Mouse (Mus musculus) frontal cortex, postnatal 25 days (tissue): ENCODE data around the gene Bcl7b.

Experiments used
- DNase-seq, 2 experiments: peaks; one replicate each; pipeline ENCODE4 v3.0.0; 2022; ENCODE audit warnings: low spot score in 2 of 2

The Bcl7b gene

GRCm38 (mm10) chr5:135169479-135169878 is 1.4 kb downstream of the Bcl7b start:
- DNase-seq: no peak

- DNase-seq: no peak
These were observed 3.7 kb downstream of the Bcl7b start for GRCm38 (mm10) chr5:135171688-135172220.

GRCm38 (mm10) chr5:135172986-135173385 is 4.9 kb downstream of the Bcl7b start:
- no peak for DNase-seq

- no peak for DNase-seq
These were observed 7.0 kb downstream of the Bcl7b start for GRCm38 (mm10) chr5:135175086-135175485.

GRCm38 (mm10) chr5:135178523-135178922 is 10.4 kb downstream of the Bcl7b start:
- no peak for DNase-seq

GRCm38 (mm10) chr5:135178996-135179395 is 10.9 kb downstream of the Bcl7b start:
- no peak for DNase-seq

- DNase-seq: no peak
These were observed 11.5 kb downstream of the Bcl7b start for GRCm38 (mm10) chr5:135179616-135180015.

- DNase-seq: no peak
These were observed 12.7 kb downstream of the Bcl7b start for GRCm38 (mm10) chr5:135180796-135181195.

GRCm38 (mm10) chr5:135181776-135182175 is 13.7 kb downstream of the Bcl7b start:
- DNase-seq: no peak

- DNase-seq: no peak
These were observed 15.2 kb downstream of the Bcl7b start for GRCm38 (mm10) chr5:135183131-135183861.

- no peak for DNase-seq
These were observed 16.9 kb downstream of the Bcl7b start for GRCm38 (mm10) chr5:135185016-135185415.

GRCm38 (mm10) chr5:135185596-135185995 is 17.5 kb downstream of the Bcl7b start:
- no peak for DNase-seq

GRCm38 (mm10) chr5:135186231-135186620 is 18.1 kb downstream of the Bcl7b start:
- no peak for DNase-seq

- DNase-seq: peak; percentile 93 to 97
These were observed 18.7 kb downstream of the Bcl7b start, which contains the start of gene Baz1b for GRCm38 (mm10) chr5:135186621-135187348. Gene Baz1b (plus strand): TSS chr5:135187264.

GRCm38 (mm10) chr5:135187349-135188213 is 19.5 kb downstream of the Bcl7b start:
- DNase-seq: no peak

- DNase-seq: no peak
These were observed 20.1 kb downstream of the Bcl7b start for GRCm38 (mm10) chr5:135188214-135188554.

- DNase-seq: no peak
These were observed 21.4 kb downstream of the Bcl7b start for GRCm38 (mm10) chr5:135189281-135190022.

- DNase-seq: peak in 1 of 2 experiments; percentile 52
These were observed 23.5 kb downstream of the Bcl7b start for GRCm38 (mm10) chr5:135191620-135192019.

- DNase-seq: no peak
These were observed 24.3 kb downstream of the Bcl7b start for GRCm38 (mm10) chr5:135192431-135192830.

GRCm38 (mm10) chr5:135196367-135196766 is 28.3 kb downstream of the Bcl7b start:
- no peak for DNase-seq

GRCm38 (mm10) chr5:135202763-135203162 is 34.7 kb downstream of the Bcl7b start:
- DNase-seq: no peak
